Mouse (Mus musculus) forebrain, embryonic 14.5 days (tissue): ENCODE measurements around the gene Daam1. TPM values are rescaled to one million over a fixed set of nuclear protein-coding genes. Genes with fewer than 3 reads are reported as not detected.

Source experiments
- ATAC-seq: fragments of 200-750 bp; cut with Nextera tagmentation; 2 replicates; pipeline ENCODE4 v1.8.0; 2017; ENCODE audit warnings: mild to moderate bottlenecking, moderate library complexity
- DNase-seq: peaks from one replicate; pipeline ENCODE4 v3.0.0-alpha.2; 2015; ENCODE audit warnings: low spot score
- H3K27ac ChIP-seq: fragments of 300-500 bp; sonication (generic); 2 replicates; pipeline ENCODE4 v1.5.1; 2014; ENCODE audit warnings: low read depth, mild to moderate bottlenecking, control low read depth, low read length, moderate library complexity
- H3K27me3 ChIP-seq: fragments of 300-500 bp; sonication (generic); replicated peaks from 2 replicates; pipeline ENCODE4 v1.6.1; 2014; ENCODE audit warnings: low read length, control low read depth, mixed read lengths; ENCODE audit not compliant: control insufficient read depth, insufficient read depth
- H3K36me3 ChIP-seq: fragments of 300-500 bp; sonication (generic); 2 replicates; pipeline ENCODE4 v1.6.1; 2014; ENCODE audit warnings: low read length, control low read depth; ENCODE audit not compliant: control insufficient read depth, insufficient read depth
- H3K4me1 ChIP-seq: fragments of 300-500 bp; sonication (generic); 2 replicates; pipeline ENCODE4 v1.6.1; 2014; ENCODE audit warnings: antibody characterized with exemption, low read length, control low read depth; ENCODE audit not compliant: control insufficient read depth, insufficient read depth
- H3K4me2 ChIP-seq: fragments of 300-500 bp; sonication (generic); 2 replicates; pipeline ENCODE4 v1.6.1; 2014; ENCODE audit warnings: mild to moderate bottlenecking, control low read depth, low read length
- H3K4me3 ChIP-seq: fragments of 300-500 bp; sonication (generic); 2 replicates; pipeline ENCODE4 v1.5.1; 2014; ENCODE audit warnings: low read depth, low read length, control low read depth
- H3K9ac ChIP-seq: fragments of 300-500 bp; sonication (generic); 2 replicates; pipeline ENCODE4 v1.6.1; 2014; ENCODE audit warnings: mild to moderate bottlenecking, low read length, control low read depth, moderate library complexity
- H3K9me3 ChIP-seq: fragments of 300-500 bp; sonication (generic); replicated peaks from 2 replicates; pipeline ENCODE4 v1.6.1; 2016; ENCODE audit warnings: low read length, control low read depth, mixed read lengths; ENCODE audit not compliant: control insufficient read depth
- WGBS: fragments of 180-500 bp; shearing (Covaris S2); extraction: QIAGEN DNeasy Blood & Tissue Kit; methylation state at CpG from one replicate; pipeline ENCODE4 v1.1.7; 2014; 5-methylcytosine and 5-hydroxymethylcytosine counted together
- polyA plus RNA-seq: library from polyadenylated mRNA; unstranded; fragments of >200 nt; fragmentation: Nextera tagmentation; extraction: Ambion mirVana; gene quantifications from 2 replicates; pipeline ENCODE4 v1.2.1, GENCODE M21; 2014

The Daam1 gene
- polyA plus RNA-seq, 1 experiment from 2014 or later: 29.9 TPM

- H3K27me3 ChIP-seq: no peaks in the 10 kb centered on the region
- no peak for ATAC-seq
- no peaks in the 10 kb centered on the region for H3K9me3 ChIP-seq
- no peak overlapping the region for H3K4me3 ChIP-seq
- H3K9ac ChIP-seq: no peak overlapping the region
- 0 out of 2 replicates have a peak, but pooled peaks cover 9% of the 10 kb centered on the region for H3K4me1 ChIP-seq
- WGBS: 87% methylated on average over 9 of the region's 9 CpGs
- no peak for DNase-seq
- H3K4me2 ChIP-seq: no peak overlapping the region
- H3K36me3 ChIP-seq: 0 out of 2 replicates have a peak, but pooled peaks cover 6% of the 10 kb centered on the region
- no peak overlapping the region for H3K27ac ChIP-seq
Measured at GRCm38 (mm10) chr12:71932433-71933386, 101.8 kb downstream of the Daam1 start.

- H3K27ac ChIP-seq: peak overlapping the region; percentile 52; the same call in 1 of the 2 replicates
Measured at GRCm38 (mm10) chr12:71933989-71934645, 103.2 kb downstream of the Daam1 start.

GRCm38 (mm10) chr12:71936636-71937035 is 105.8 kb downstream of the Daam1 start:
- ATAC-seq (no peak), DNase-seq (no peak)
- H3K4me3 ChIP-seq: no peak overlapping the region
- H3K27ac ChIP-seq: no peak overlapping the region
- H3K9me3 ChIP-seq: no peaks in the 10 kb centered on the region
- no peak overlapping the region for H3K9ac ChIP-seq
- peaks cover 11% of the 10 kb centered on the region; the same call in 1 of the 2 replicates for H3K36me3 ChIP-seq
- H3K4me1 ChIP-seq: 0 out of 2 replicates have a peak, but pooled peaks cover 5% of the 10 kb centered on the region
- 90% methylated on average over 1 of the region's 1 CpGs for WGBS
- H3K27me3 ChIP-seq: no peaks in the 10 kb centered on the region
- H3K4me2 ChIP-seq: no peak overlapping the region

More at GRCm38 (mm10) chr12:71933989-71934645, 103.2 kb downstream of the Daam1 start:
- Histone ChIP-seq H3K36me3 (peaks cover 11% of the 10 kb centered on the region; the same call in 1 of the 2 replicates), H3K9ac (no peak overlapping the region), H3K4me1 (0 out of 2 replicates have a peak, but pooled peaks cover 9% of the 10 kb centered on the region), H3K9me3 (no peaks in the 10 kb centered on the region), H3K4me2 (no peak overlapping the region), H3K4me3 (no peak overlapping the region), H3K27me3 (no peaks in the 10 kb centered on the region)
- 54% methylated on average over 6 of the region's 6 CpGs for WGBS
- peak; percentile 61 for DNase-seq
- peak; percentile 37; the same call in 1 of the 2 replicates for ATAC-seq

- no peak for ATAC-seq
- peaks cover 21% of the 10 kb centered on the region; the same call in 1 of the 2 replicates for H3K36me3 ChIP-seq
- DNase-seq: no peak
- no peak overlapping the region for H3K27ac ChIP-seq
- no peak overlapping the region for H3K9ac ChIP-seq
- no peak overlapping the region for H3K4me2 ChIP-seq
- no peaks in the 10 kb centered on the region for H3K27me3 ChIP-seq
- no peaks in the 10 kb centered on the region for H3K9me3 ChIP-seq
- 85% methylated on average over 5 of the region's 5 CpGs for WGBS
- H3K4me3 ChIP-seq: no peak overlapping the region
- H3K4me1 ChIP-seq: 0 out of 2 replicates have a peak, but pooled peaks cover 5% of the 10 kb centered on the region
Measured at GRCm38 (mm10) chr12:71938513-71938912, 107.6 kb downstream of the Daam1 start.

- no peaks in the 10 kb centered on the region for H3K27me3 ChIP-seq
- ATAC-seq (no peak), DNase-seq (no peak)
- H3K4me2 ChIP-seq: no peak overlapping the region
- no peaks in the 10 kb centered on the region for H3K9me3 ChIP-seq
- no peak overlapping the region for H3K4me3 ChIP-seq
- H3K4me1 ChIP-seq: 0 out of 2 replicates have a peak, but pooled peaks cover 1% of the 10 kb centered on the region
- H3K36me3 ChIP-seq: peaks cover 48% of the 10 kb centered on the region
- H3K27ac ChIP-seq: no peak overlapping the region
- WGBS: 89% methylated on average over 5 of the region's 5 CpGs
- H3K9ac ChIP-seq: no peak overlapping the region
Measured at GRCm38 (mm10) chr12:71941290-71941689, 110.4 kb downstream of the Daam1 start.

GRCm38 (mm10) chr12:71943112-71943511 is 112.2 kb downstream of the Daam1 start:
- no peak for ATAC-seq
- H3K9me3 ChIP-seq: no peaks in the 10 kb centered on the region
- no peak overlapping the region for H3K27ac ChIP-seq
- DNase-seq: no peak
- 95% methylated on average over 9 of the region's 9 CpGs for WGBS
- H3K27me3 ChIP-seq: no peaks in the 10 kb centered on the region
- H3K4me2 ChIP-seq: no peak overlapping the region
- H3K9ac ChIP-seq: no peak overlapping the region
- peaks cover 60% of the 10 kb centered on the region for H3K36me3 ChIP-seq
- 0 out of 2 replicates have a peak, but pooled peaks cover 2% of the 10 kb centered on the region for H3K4me1 ChIP-seq
- no peak overlapping the region for H3K4me3 ChIP-seq

GRCm38 (mm10) chr12:71943646-71944045 is 112.8 kb downstream of the Daam1 start:
- Histone ChIP-seq H3K27ac (no peak overlapping the region), H3K36me3 (peaks cover 58% of the 10 kb centered on the region)
- ATAC-seq: no peak

GRCm38 (mm10) chr12:71945844-71946243 is 115.0 kb downstream of the Daam1 start:
- Histone ChIP-seq H3K4me1 (0 out of 2 replicates have a peak, but pooled peaks cover 2% of the 10 kb centered on the region), H3K4me2 (no peak overlapping the region), H3K9ac (no peak overlapping the region), H3K36me3 (peaks cover 75% of the 10 kb centered on the region), H3K27me3 (no peaks in the 10 kb centered on the region), H3K4me3 (no peak overlapping the region), H3K9me3 (no peaks in the 10 kb centered on the region), H3K27ac (no peak overlapping the region)
- ATAC-seq (no peak), DNase-seq (no peak)
- WGBS: 76% methylated on average over 7 of the region's 7 CpGs

More at GRCm38 (mm10) chr12:71943646-71944045, 112.8 kb downstream of the Daam1 start:
- Histone ChIP-seq H3K9ac (no peak overlapping the region), H3K9me3 (no peaks in the 10 kb centered on the region), H3K4me3 (no peak overlapping the region), H3K4me2 (no peak overlapping the region), H3K27me3 (no peaks in the 10 kb centered on the region), H3K4me1 (0 out of 2 replicates have a peak, but pooled peaks cover 2% of the 10 kb centered on the region)
- 85% methylated on average over 4 of the region's 4 CpGs for WGBS
- DNase-seq: no peak
